Mouse (Mus musculus) kidney, adult 2 months (tissue): ENCODE results near the gene Spata9.

Source experiments
- CTCF ChIP-seq: fragments of 200-500 bp; conservative IDR thresholded peaks from 2 replicates; pipeline ENCODE4 v1.5.1; 2011; ENCODE audit warnings: low read depth, mild to moderate bottlenecking, control low read depth, low read length, moderate library complexity, mixed read lengths; ENCODE audit not compliant: insufficient read depth, insufficient read length
- POLR2A ChIP-seq: fragments of 200-500 bp; IDR thresholded peaks from one replicate; pipeline ENCODE4 v1.6.1; 2011; ENCODE audit warnings: low read depth, low read length, control low read depth

GRCm38 (mm10) chr13:76024588-76024987 lies 57.6 kb downstream of the Spata9 start:
- no peak for TF ChIP-seq POLR2A
- no peak for TF ChIP-seq CTCF
